Mouse (Mus musculus): ENCODE measurements around the gene Grm3.

DNA sequence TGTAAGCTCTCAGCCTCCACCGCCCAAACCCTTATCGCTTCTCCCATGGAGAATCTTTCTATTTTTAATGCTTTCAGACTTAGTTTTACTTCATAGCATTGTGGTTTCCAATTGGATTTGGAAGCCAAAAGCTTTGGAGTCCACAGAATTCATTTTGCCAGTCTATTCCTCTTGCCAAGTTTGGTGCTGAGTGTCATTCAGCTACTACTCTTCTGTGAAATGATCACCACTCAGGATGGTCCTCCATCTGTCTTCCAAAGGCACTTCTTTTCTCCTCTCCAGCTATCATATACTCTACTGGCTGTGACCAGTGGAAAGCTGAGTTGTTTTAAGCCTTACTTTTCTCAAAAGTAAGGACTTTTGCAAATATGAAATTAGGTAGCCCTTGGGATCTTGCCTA is 86.4 kb downstream of the Grm3 start:
- TF ChIP-seq POLR2A (IDR thresholded peaks at IDR 0.05; ENCODE audit: borderline replicate concordance, insufficient read depth, low read length) (no peak), CTCF (IDR thresholded peaks at IDR 0.05; ENCODE audit: borderline replicate concordance, insufficient read depth, low read depth, low read length) (no peak)
